Mouse (Mus musculus) gastrocnemius, postnatal 4 days (tissue): ENCODE data around the gene Pmel. TPM values are rescaled to one million over a fixed set of nuclear protein-coding genes. Genes with fewer than 3 reads are reported as not detected.
"Not testable (repeated sequence)": the region's sequence is repeated elsewhere in the genome, so short reads cannot be mapped to it uniquely, and the experiment has no call there.

Experiments
- DNase-seq, 2 experiments: peaks; one replicate each; pipeline ENCODE4 v3.0.0; 2021 to 2022; ENCODE audit warnings: low spot score in 2 of 2, mixed read lengths in 2 of 2
- total RNA-seq, 2 experiments: library from RNA; stranded (reverse); gene quantifications; 2 replicates each; pipeline ENCODE4 v1.2.3; 2021

The Pmel gene
- total RNA-seq, 2 experiments from 2014 or later = 4.0 to 5.2 TPM

- no peak for DNase-seq
Measured at GRCm38 (mm10) chr10:128700712-128701111, 3.3 kb upstream of the Pmel start.

GRCm38 (mm10) chr10:128702328-128703007 lies 1.5 kb upstream of the Pmel start:
- no peak for DNase-seq

- peak; percentile 92 to 94 for DNase-seq
Measured at GRCm38 (mm10) chr10:128704491-128705316, 709 bp downstream of the Pmel start, which contains the start of gene Cdk2. Cdk2 (minus strand) TSS chr10:128705031.

- DNase-seq = no peak
Measured at GRCm38 (mm10) chr10:128705317-128705693, 1.3 kb downstream of the Pmel start.

GRCm38 (mm10) chr10:128711318-128711717 lies 7.3 kb downstream of the Pmel start:
- not testable (repeated sequence) for DNase-seq

- no peak for DNase-seq
Measured at GRCm38 (mm10) chr10:128715559-128716537, 11.9 kb downstream of the Pmel start.

- not testable (repeated sequence) for DNase-seq
Measured at GRCm38 (mm10) chr10:128725466-128725865, 21.5 kb downstream of the Pmel start.

GRCm38 (mm10) chr10:128728059-128728458 lies 24.1 kb downstream of the Pmel start:
- no peak for DNase-seq

GRCm38 (mm10) chr10:128731002-128731433 lies 27.0 kb downstream of the Pmel start:
- peak; percentile 67 to 80 for DNase-seq

GRCm38 (mm10) chr10:128731992-128732391 lies 28.0 kb downstream of the Pmel start:
- DNase-seq = no peak

GRCm38 (mm10) chr10:128737435-128737834 lies 33.4 kb downstream of the Pmel start:
- no peak for DNase-seq

GRCm38 (mm10) chr10:128740296-128740695 lies 36.3 kb downstream of the Pmel start:
- DNase-seq = no peak

- no peak for DNase-seq
Measured at GRCm38 (mm10) chr10:128742616-128743015, 38.6 kb downstream of the Pmel start.

GRCm38 (mm10) chr10:128743235-128743634 lies 39.2 kb downstream of the Pmel start:
- no peak for DNase-seq

GRCm38 (mm10) chr10:128743791-128744191 lies 39.8 kb downstream of the Pmel start:
- DNase-seq = peak; percentile 39 to 60

- no peak for DNase-seq
Measured at GRCm38 (mm10) chr10:128744211-128744610, 40.2 kb downstream of the Pmel start.

- DNase-seq = peak in 1 of 2 experiments; percentile 21
Measured at GRCm38 (mm10) chr10:128744680-128745601, 40.9 kb downstream of the Pmel start, which contains the start of gene Dgka. Dgka (minus strand) TSS chr10:128744855.

GRCm38 (mm10) chr10:128745946-128746613 lies 42.1 kb downstream of the Pmel start:
- DNase-seq = no peak

GRCm38 (mm10) chr10:128746972-128747645 lies 43.1 kb downstream of the Pmel start:
- DNase-seq = no peak
